Mouse (Mus musculus): ENCODE measurements around the gene Plcb2. TPM values are rescaled to one million over a fixed set of nuclear protein-coding genes. Genes with fewer than 3 reads are reported as not detected.
A peak's percentile ranks its signal among the peaks of the same experiment; 100 is the strongest.

Gene Plcb2
- polyA plus RNA-seq, 1 experiment from 2014 or later: 0.64 TPM

GRCm38 (mm10) chr2:118761906-118762783, 33.9 kb upstream of the Plcb2 start, which contains the start of gene Ccdc9b:
Gene Ccdc9b, minus strand, starts transcription at chr2:118762661.
- TF ChIP-seq EP300 (optimal IDR thresholded peaks at IDR 0.05) (peak; percentile 81), CTCF (IDR thresholded peaks at IDR 0.05; ENCODE audit: low read depth) (no peak)
- H3K36me3 ChIP-seq (ENCODE audit: control insufficient read depth, insufficient read depth, low read length): peaks cover 3% of the 10 kb centered on the region; the same call in 1 of the 2 replicates
- DNase-seq (ENCODE audit: low spot score) (peak; percentile 92), ATAC-seq (ENCODE audit: low FRiP score, low TSS enrichment) (peak; percentile 83)
- no peaks in the 10 kb centered on the region for H3K27me3 ChIP-seq (ENCODE audit: control insufficient read depth, insufficient read depth, low read length)
- H3K4me1 ChIP-seq (replicated peaks; ENCODE audit: control insufficient read depth, insufficient read depth): peaks cover 16% of the 10 kb centered on the region
- 6% methylated on average over 29 of the region's 29 CpGs for WGBS
- peak within 1 kb of the TSS; percentile 68 for H3K9ac ChIP-seq (ENCODE audit: low read length)
- peak within 1 kb of the TSS; percentile 28 for H3K4me3 ChIP-seq (ENCODE audit: low read depth, low read length)
- no peaks in the 10 kb centered on the region for H3K9me3 ChIP-seq (ENCODE audit: control insufficient read depth, low read length)
- H3K4me2 ChIP-seq (replicated peaks; ENCODE audit: low read depth): peak within 1 kb of the TSS; percentile 57
- H3K27ac ChIP-seq (replicated peaks): peak within 1 kb of the TSS; percentile 96

GRCm38 (mm10) chr2:118761358-118761757, 33.1 kb upstream of the Plcb2 start:
- Histone ChIP-seq H3K9me3 (ENCODE audit: control insufficient read depth, low read length) (no peaks in the 10 kb centered on the region), H3K4me1 (replicated peaks; ENCODE audit: control insufficient read depth, insufficient read depth) (peaks cover 16% of the 10 kb centered on the region), H3K36me3 (ENCODE audit: control insufficient read depth, insufficient read depth, low read length) (peaks cover 3% of the 10 kb centered on the region; the same call in 1 of the 2 replicates), H3K27ac (replicated peaks) (peak overlapping the region; percentile 96), H3K9ac (ENCODE audit: low read length) (peak overlapping the region; percentile 27; the same call in 1 of the 2 replicates), H3K4me2 (replicated peaks; ENCODE audit: low read depth) (peak overlapping the region; percentile 57), H3K27me3 (ENCODE audit: control insufficient read depth, insufficient read depth, low read length) (no peaks in the 10 kb centered on the region), H3K4me3 (ENCODE audit: low read depth, low read length) (peak overlapping the region; percentile 28; the same call in 1 of the 2 replicates)
- WGBS: 79% methylated on average over 12 of the region's 12 CpGs
- DNase-seq (ENCODE audit: low spot score) (peak; percentile 12), ATAC-seq (ENCODE audit: low FRiP score, low TSS enrichment) (no peak)
- peak; percentile 60 for TF ChIP-seq CTCF (IDR thresholded peaks at IDR 0.05; ENCODE audit: low read depth)
- no peak for TF ChIP-seq EP300 (optimal IDR thresholded peaks at IDR 0.05)

GRCm38 (mm10) chr2:118760311-118761025, 32.2 kb upstream of the Plcb2 start:
- DNase-seq (ENCODE audit: low spot score) (peak; percentile 19), ATAC-seq (ENCODE audit: low FRiP score, low TSS enrichment) (no peak)
- Histone ChIP-seq H3K9me3 (ENCODE audit: control insufficient read depth, low read length) (no peaks in the 10 kb centered on the region), H3K4me3 (ENCODE audit: low read depth, low read length) (no peak overlapping the region), H3K4me2 (replicated peaks; ENCODE audit: low read depth) (no peak overlapping the region), H3K9ac (ENCODE audit: low read length) (0 out of 2 replicates have a peak overlapping the region, but pooled peaks have one; percentile 27), H3K36me3 (ENCODE audit: control insufficient read depth, insufficient read depth, low read length) (peaks cover 3% of the 10 kb centered on the region; the same call in 1 of the 2 replicates), H3K4me1 (replicated peaks; ENCODE audit: control insufficient read depth, insufficient read depth) (peaks cover 16% of the 10 kb centered on the region), H3K27ac (replicated peaks) (no peak overlapping the region; the same call in 1 of the 2 replicates), H3K27me3 (ENCODE audit: control insufficient read depth, insufficient read depth, low read length) (no peaks in the 10 kb centered on the region)
- TF ChIP-seq CTCF (IDR thresholded peaks at IDR 0.05; ENCODE audit: low read depth) (no peak), EP300 (optimal IDR thresholded peaks at IDR 0.05) (no peak)
- WGBS: 84% methylated on average over 11 of the region's 11 CpGs

- H3K9ac ChIP-seq (ENCODE audit: low read length): no peak overlapping the region
- ATAC-seq (ENCODE audit: low FRiP score, low TSS enrichment): peak; percentile 55
- no peaks in the 10 kb centered on the region for H3K9me3 ChIP-seq (ENCODE audit: control insufficient read depth, low read length)
- peaks cover 16% of the 10 kb centered on the region for H3K4me1 ChIP-seq (replicated peaks; ENCODE audit: control insufficient read depth, insufficient read depth)
- peaks cover 3% of the 10 kb centered on the region; the same call in 1 of the 2 replicates for H3K36me3 ChIP-seq (ENCODE audit: control insufficient read depth, insufficient read depth, low read length)
- no peak overlapping the region for H3K27ac ChIP-seq (replicated peaks)
- H3K27me3 ChIP-seq (ENCODE audit: control insufficient read depth, insufficient read depth, low read length): no peaks in the 10 kb centered on the region
- DNase-seq (ENCODE audit: low spot score): peak; percentile 81
- H3K4me2 ChIP-seq (replicated peaks; ENCODE audit: low read depth): no peak overlapping the region
- no peak for TF ChIP-seq EP300 (optimal IDR thresholded peaks at IDR 0.05)
- TF ChIP-seq CTCF (IDR thresholded peaks at IDR 0.05; ENCODE audit: low read depth): peak; percentile 81
- no peak overlapping the region for H3K4me3 ChIP-seq (ENCODE audit: low read depth, low read length)
- 18% methylated on average over 8 of the region's 8 CpGs for WGBS
These were observed 31.6 kb upstream of the Plcb2 start for GRCm38 (mm10) chr2:118759828-118760227.

- WGBS: 60% methylated on average over 4 of the region's 4 CpGs
- no peak overlapping the region for H3K4me2 ChIP-seq (replicated peaks; ENCODE audit: low read depth)
- no peaks in the 10 kb centered on the region for H3K9me3 ChIP-seq (ENCODE audit: control insufficient read depth, low read length)
- H3K4me3 ChIP-seq (ENCODE audit: low read depth, low read length): no peak overlapping the region
- no peak for TF ChIP-seq EP300 (optimal IDR thresholded peaks at IDR 0.05)
- no peak for TF ChIP-seq CTCF (IDR thresholded peaks at IDR 0.05; ENCODE audit: low read depth)
- ATAC-seq (ENCODE audit: low FRiP score, low TSS enrichment) (no peak), DNase-seq (ENCODE audit: low spot score) (no peak)
- no peaks in the 10 kb centered on the region for H3K27me3 ChIP-seq (ENCODE audit: control insufficient read depth, insufficient read depth, low read length)
- H3K27ac ChIP-seq (replicated peaks): no peak overlapping the region
- H3K4me1 ChIP-seq (replicated peaks; ENCODE audit: control insufficient read depth, insufficient read depth): peaks cover under 1% of the 10 kb centered on the region
- peaks cover 3% of the 10 kb centered on the region; the same call in 1 of the 2 replicates for H3K36me3 ChIP-seq (ENCODE audit: control insufficient read depth, insufficient read depth, low read length)
- H3K9ac ChIP-seq (ENCODE audit: low read length): no peak overlapping the region
These were observed 27.9 kb upstream of the Plcb2 start for GRCm38 (mm10) chr2:118756103-118756502.

Data from stomach, postnatal 0 days (tissue).